Mouse (Mus musculus) testis, adult 2 months (tissue): Measurements from ENCODE around the gene Sox5.

Experiments
- CTCF ChIP-seq: fragments of 200-500 bp; IDR thresholded peaks from 2 replicates; pipeline ENCODE4 v1.5.1; 2012; ENCODE audit warnings: low read depth, mild to moderate bottlenecking, inconsistent platforms, low read length, moderate library complexity; ENCODE audit not compliant: control insufficient read depth, insufficient read depth, insufficient replicate concordance
- POLR2A ChIP-seq: fragments of 200-500 bp; IDR thresholded peaks from 2 replicates; pipeline ENCODE4 v1.6.1; 2012; ENCODE audit warnings: low read depth, mild to moderate bottlenecking, inconsistent platforms, low read length, moderate library complexity; ENCODE audit not compliant: control insufficient read depth

DNA sequence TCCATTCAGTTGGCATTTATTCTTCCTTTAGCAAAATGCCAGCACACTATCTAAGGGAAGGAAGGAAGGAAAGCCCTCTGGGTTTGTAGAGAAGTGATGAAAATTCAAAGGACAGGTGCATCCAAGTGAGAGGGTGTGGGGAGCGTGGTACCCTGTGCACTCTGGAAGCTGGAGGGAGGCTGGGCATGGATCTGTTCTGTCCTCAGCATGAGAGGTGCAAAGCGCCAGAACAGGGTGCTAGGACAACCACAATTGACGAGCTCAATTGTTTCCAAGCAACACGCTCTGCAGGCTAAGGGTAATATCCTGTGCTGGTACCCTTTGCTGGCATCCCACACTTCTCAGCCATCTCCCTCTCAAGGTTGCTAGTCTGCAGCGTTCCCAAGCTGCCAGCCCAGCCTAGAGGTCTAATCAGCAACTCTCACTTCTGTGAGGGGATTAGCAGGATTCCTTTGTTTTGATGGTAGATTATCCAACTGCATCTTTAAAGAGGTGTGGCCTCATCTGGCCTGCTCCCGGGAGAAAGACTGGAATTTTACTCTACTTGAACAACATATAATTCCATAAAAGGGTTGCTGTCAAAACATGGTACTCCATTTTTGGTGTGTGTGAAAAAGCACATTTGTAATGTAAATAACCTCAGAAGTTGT is 183.3 kb downstream of the Sox5 start:
- TF ChIP-seq CTCF (no peak), POLR2A (no peak)
